10 mouse cellular contexts compared by ENCODE assay signal in genomic region chr2:32633660-32634059, GRCm38 (mm10). TPM values are rescaled to one million over a fixed set of nuclear protein-coding genes. Genes with fewer than 3 reads are reported as not detected.
DNase-seq lines count a peak whose midpoint lies in the region; ATAC-seq lines count a peak whose summit lies in the region.
"Had no signal": no experiment of that assay in that cellular context is flagged by ENCODE, and none has a peak within 500 bp of the region (broad histone marks: within the 10 kb centered on the region; RNA-seq: fewer than 3 reads in every experiment).

No protein-coding gene starts in this region.

- peaks cover 24% of the 10 kb centered on the region for H3K4me1 ChIP-seq in liver, embryonic 11.5 days (replicated peaks; ENCODE audit: control insufficient read depth, insufficient read depth, low read length)
- peaks cover 16% of the 10 kb centered on the region for H3K4me1 ChIP-seq in liver, embryonic 12.5 days
- H3K4me1 ChIP-seq in stomach, embryonic 16.5 days (ENCODE audit: control insufficient read depth, insufficient read depth, low read length), result peaks cover 22% of the 10 kb centered on the region

- H3K27ac ChIP-seq in liver, embryonic 11.5 days (ENCODE audit: low read depth, low read length), result peak overlapping the region; percentile 43; the same call in 1 of the 2 replicates
- no peak overlapping the region for H3K27ac ChIP-seq in liver, embryonic 12.5 days
- H3K27ac ChIP-seq in stomach, embryonic 16.5 days (ENCODE audit: low read length), result peak overlapping the region; percentile 64; the same call in 1 of the 2 replicates

- H3K4me3 ChIP-seq in liver, embryonic 11.5 days (ENCODE audit: low read depth, low read length), result no peak overlapping the region
- H3K4me3 ChIP-seq in liver, embryonic 12.5 days, result no peak overlapping the region
- H3K4me3 ChIP-seq in stomach, embryonic 16.5 days (replicated peaks; ENCODE audit: low read length), result no peak overlapping the region

- DNase-seq in liver, embryonic 11.5 days (ENCODE audit: low spot score), result no peak
- DNase-seq in heart, adult 8-10 months (ENCODE audit: low spot score), result peak; percentile 74
- DNase-seq in kidney, postnatal 14 days, result peak; percentile 72
- DNase-seq in thymus, adult 18-20 months, result no peak
- DNase-seq in left cerebral cortex, postnatal 14 days (ENCODE audit: low spot score in 2 of 2), result no peak
- no peak for DNase-seq in right cerebral cortex, adult 18-20 months
- DNase-seq: cerebellum, adult 11 months had no signal

- intact Hi-C loops in left cerebral cortex, postnatal 14 days (cut with DNase I), result no loop called here

- H3K9ac ChIP-seq in liver, embryonic 11.5 days (ENCODE audit: low read depth, low read length), result no peak overlapping the region
- no peak overlapping the region for H3K9ac ChIP-seq in liver, embryonic 12.5 days
- peak overlapping the region; percentile 48; the same call in 1 of the 2 replicates for H3K9ac ChIP-seq in stomach, embryonic 16.5 days (ENCODE audit: low read length)

- no peaks in the 10 kb centered on the region for H3K9me3 ChIP-seq in liver, embryonic 11.5 days (ENCODE audit: control insufficient read depth, low read length)
- H3K9me3 ChIP-seq in liver, embryonic 12.5 days (replicated peaks), result no peaks in the 10 kb centered on the region
- H3K9me3 ChIP-seq in stomach, embryonic 16.5 days (replicated peaks; ENCODE audit: control insufficient read depth, low read length), result no peaks in the 10 kb centered on the region

- ATAC-seq in liver, embryonic 11.5 days (replicated peaks; ENCODE audit: low FRiP score), result no peak
- no peak for ATAC-seq in liver, embryonic 12.5 days
- no peak for ATAC-seq in stomach, embryonic 16.5 days (ENCODE audit: insufficient read depth, low FRiP score)

- WGBS in liver, embryonic 11.5 days, result 77% methylated on average over 5 of the region's 5 CpGs
- whole genome bisulfite sequencing in liver, embryonic 12.5 days (ENCODE audit: insufficient replicate concordance), result 79% methylated on average over 5 of the region's 5 CpGs
- 52% methylated on average over 5 of the region's 5 CpGs for WGBS in stomach, embryonic 16.5 days

- no peaks in the 10 kb centered on the region for H3K27me3 ChIP-seq in liver, embryonic 11.5 days (replicated peaks; ENCODE audit: control insufficient read depth, insufficient read depth, low read length)
- no peaks in the 10 kb centered on the region for H3K27me3 ChIP-seq in liver, embryonic 12.5 days (replicated peaks)
- no peaks in the 10 kb centered on the region for H3K27me3 ChIP-seq in stomach, embryonic 16.5 days (ENCODE audit: control insufficient read depth, insufficient read depth, low read length)

- H3K36me3 ChIP-seq in liver, embryonic 11.5 days (ENCODE audit: control insufficient read depth, insufficient read depth, low read length), result no peaks in the 10 kb centered on the region
- H3K36me3 ChIP-seq in liver, embryonic 12.5 days, result no peaks in the 10 kb centered on the region
- H3K36me3 ChIP-seq in stomach, embryonic 16.5 days (ENCODE audit: control insufficient read depth, insufficient read depth, low read length), result no peaks in the 10 kb centered on the region

- no peak overlapping the region for H3K4me2 ChIP-seq in liver, embryonic 11.5 days
- H3K4me2 ChIP-seq in liver, embryonic 12.5 days, result no peak overlapping the region
- no peak overlapping the region for H3K4me2 ChIP-seq in stomach, embryonic 16.5 days (ENCODE audit: low read depth, low read length)

RNA-seq across cellular contexts. Expression of gene Ak1, which starts 12.1 kb away (rescaled TPM):
- 6.7 and 8.3 TPM in 2 replicates for polyA plus RNA-seq in liver, embryonic 11.5 days (2014; fragmentation: Nextera tagmentation; extraction: Ambion mirVana)
- 2.6 TPM in 2 replicates for polyA plus RNA-seq in liver, embryonic 12.5 days (2016; fragmentation: Nextera tagmentation; extraction: Ambion mirVana)
- 100 to 1,000 TPM; 656 to 809 (median 697) TPM for total RNA-seq in heart, adult 8-10 months (2022)
- polyA plus RNA-seq in stomach, embryonic 16.5 days (2015; fragmentation: Nextera tagmentation; extraction: Ambion mirVana), result 27.4 and 60.2 TPM in 2 replicates
- 100 to 1,000 TPM; 162 to 164 TPM for total RNA-seq in left cerebral cortex, postnatal 14 days (2021)

RNA-seq across cellular contexts. Expression of gene Eng, which starts 12.7 kb away (rescaled TPM):
- 39.2 and 40.1 TPM in 2 replicates for polyA plus RNA-seq in liver, embryonic 11.5 days (2014; fragmentation: Nextera tagmentation; extraction: Ambion mirVana)
- polyA plus RNA-seq in liver, embryonic 12.5 days (2016; fragmentation: Nextera tagmentation; extraction: Ambion mirVana), result 32.4 and 35.4 TPM in 2 replicates
- total RNA-seq in heart, adult 8-10 months (2022), result 100 to 1,000 TPM; 111 to 143 (median 126) TPM
- 63.6 and 64.5 TPM in 2 replicates for polyA plus RNA-seq in stomach, embryonic 16.5 days (2015; fragmentation: Nextera tagmentation; extraction: Ambion mirVana)
- total RNA-seq in left cerebral cortex, postnatal 14 days (2021), result 10 to 100 TPM; 30.7 to 34.5 TPM

RNA-seq across cellular contexts. Expression of gene St6galnac6, which starts 34.2 kb away (rescaled TPM):
- 9.6 and 10.6 TPM in 2 replicates for polyA plus RNA-seq in liver, embryonic 11.5 days (2014; fragmentation: Nextera tagmentation; extraction: Ambion mirVana)
- polyA plus RNA-seq in liver, embryonic 12.5 days (2016; fragmentation: Nextera tagmentation; extraction: Ambion mirVana), result 14.5 and 15.4 TPM in 2 replicates
- total RNA-seq in heart, adult 8-10 months (2022), result 100 to 1,000 TPM; 102 to 131 (median 114) TPM
- polyA plus RNA-seq in stomach, embryonic 16.5 days (2015; fragmentation: Nextera tagmentation; extraction: Ambion mirVana), result 17.1 and 18.5 TPM in 2 replicates
- 100 to 1,000 TPM; 110 to 114 TPM for total RNA-seq in left cerebral cortex, postnatal 14 days (2021)

RNA-seq across cellular contexts. Expression of gene St6galnac4, which starts 46.8 kb away (rescaled TPM):
- 26.0 and 28.8 TPM in 2 replicates for polyA plus RNA-seq in liver, embryonic 11.5 days (2014; fragmentation: Nextera tagmentation; extraction: Ambion mirVana)
- 17.5 and 18.9 TPM in 2 replicates for polyA plus RNA-seq in liver, embryonic 12.5 days (2016; fragmentation: Nextera tagmentation; extraction: Ambion mirVana)
- 10 to 100 TPM; 15.6 to 23.2 (median 20.7) TPM for total RNA-seq in heart, adult 8-10 months (2022)
- polyA plus RNA-seq in stomach, embryonic 16.5 days (2015; fragmentation: Nextera tagmentation; extraction: Ambion mirVana), result 19.8 and 22.9 TPM in 2 replicates
- total RNA-seq in left cerebral cortex, postnatal 14 days (2021), result 10 to 100 TPM; 36.2 to 38.4 TPM

RNA-seq across cellular contexts. Expression of gene 9430097D07Rik, which starts 58.2 kb away (rescaled TPM):
- polyA plus RNA-seq in liver, embryonic 11.5 days (2014; fragmentation: Nextera tagmentation; extraction: Ambion mirVana), result not detected in 2 replicates
- not detected in 2 replicates for polyA plus RNA-seq in liver, embryonic 12.5 days (2016; fragmentation: Nextera tagmentation; extraction: Ambion mirVana)
- total RNA-seq in heart, adult 8-10 months (2022), result not detected
- polyA plus RNA-seq in stomach, embryonic 16.5 days (2015; fragmentation: Nextera tagmentation; extraction: Ambion mirVana), result 0.10 and 0.15 TPM in 2 replicates
- total RNA-seq in left cerebral cortex, postnatal 14 days (2021), result 1 to 10 TPM in 1 of 2 experiments, under 1 TPM in 1; 0.86 to 1.1 TPM
- total RNA-seq: heart, postnatal 36 days had no signal

Comparison
In these comparisons a context has a peak if more than half of its experiments do, and no peak if none do; other contexts are left out.
1. DNase-seq: peak in heart, adult 8-10 months (single experiment) and kidney, postnatal 14 days (single experiment); none in liver, embryonic 11.5 days (single experiment), thymus, adult 18-20 months (0 of 2), left cerebral cortex, postnatal 14 days (0 of 2) and right cerebral cortex, adult 18-20 months (single experiment).